Mouse (Mus musculus) heart, adult 9 months (tissue): ENCODE data around the gene Spop.

ENCODE experiments used
- DNase-seq, 2 experiments: peaks; one replicate each; pipeline ENCODE4 v3.0.0; 2022; ENCODE audit warnings: low spot score in 2 of 2

The Spop gene

DNA sequence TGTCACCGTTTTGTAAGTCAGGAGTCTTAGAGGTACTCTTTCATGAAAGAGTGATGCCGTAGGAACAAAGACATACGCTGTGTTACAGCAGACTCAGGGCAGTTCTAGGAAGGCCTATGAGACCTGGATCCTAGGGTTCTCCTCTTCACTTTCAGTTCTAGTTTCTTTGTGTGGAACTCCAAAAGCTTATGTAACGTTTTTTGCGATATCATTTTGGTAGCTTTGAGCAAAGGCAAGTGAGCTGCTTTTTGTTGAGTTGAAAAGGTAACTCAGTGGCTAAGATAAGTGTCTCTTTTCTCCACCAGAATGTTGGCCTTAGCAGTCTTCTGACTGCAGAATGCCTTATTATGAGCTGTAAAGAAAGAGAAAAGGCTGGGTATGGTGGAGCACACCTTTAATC, 3.5 kb downstream of the Spop start:
- no peak for DNase-seq

DNA sequence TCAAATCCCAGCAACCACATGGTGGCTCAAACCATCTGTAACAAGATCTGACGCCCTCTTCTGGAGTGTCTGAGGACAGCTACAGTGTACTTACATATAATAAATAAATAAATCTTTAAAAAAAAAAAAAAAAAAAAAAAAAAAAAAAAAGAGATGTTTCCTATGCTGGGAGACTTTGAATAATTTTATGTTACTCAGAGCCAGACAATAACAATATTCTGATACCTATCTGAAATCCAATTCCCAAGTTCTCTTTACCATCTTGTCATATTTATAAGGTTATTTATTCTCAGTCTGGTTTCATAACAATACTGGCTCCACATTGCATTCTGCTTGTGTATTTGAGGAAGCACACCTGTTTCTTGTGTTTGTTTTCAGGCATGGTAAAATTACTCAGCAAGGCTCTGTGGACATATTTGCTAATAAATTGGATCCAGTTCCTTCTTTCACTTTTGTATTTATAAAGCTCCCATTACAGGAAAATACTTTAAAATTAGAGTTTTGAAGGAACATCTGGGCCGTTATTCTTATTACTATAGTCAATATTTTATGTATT, 7.1 kb downstream of the Spop start:
- DNase-seq, result no peak

DNA sequence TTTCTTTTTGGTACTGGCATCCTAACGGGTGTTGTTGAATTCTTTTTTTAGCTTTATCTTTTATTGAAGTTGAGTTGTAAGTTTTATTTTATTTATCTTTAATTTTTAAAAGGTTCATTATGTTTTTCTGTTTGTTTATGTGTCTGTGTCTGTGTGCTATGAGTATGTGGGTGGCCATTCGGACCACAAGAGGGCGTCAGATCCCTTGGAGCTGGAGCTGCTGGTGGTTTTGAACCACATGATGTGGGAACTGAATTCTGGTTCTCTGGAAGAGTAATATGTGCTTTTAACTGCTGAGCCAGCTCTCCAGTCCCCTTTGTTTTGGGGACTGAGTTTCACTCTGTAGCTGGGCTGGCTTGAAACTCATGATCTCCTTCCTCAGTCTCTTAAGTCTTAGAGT, 9.6 kb downstream of the Spop start:
- DNase-seq, result no peak

DNA sequence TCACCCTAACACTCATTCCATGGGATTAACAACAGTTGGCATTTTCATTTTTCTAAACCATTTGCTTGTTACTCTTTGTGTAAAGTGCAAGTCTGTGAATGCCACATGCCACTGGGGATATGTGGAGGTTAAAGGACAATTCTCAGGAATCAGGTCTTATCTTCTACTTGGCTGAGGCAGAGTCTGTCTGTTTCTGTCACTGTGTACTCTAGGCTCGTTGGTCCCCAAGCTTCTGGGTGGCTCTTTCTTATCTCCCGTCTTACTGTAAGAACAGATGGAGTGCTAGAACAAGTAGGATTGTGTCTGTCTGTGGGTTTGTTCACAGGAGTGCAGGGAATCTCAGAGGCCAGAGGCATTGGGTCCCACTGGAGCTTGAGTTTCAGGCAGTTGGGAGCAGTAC, 17.5 kb downstream of the Spop start:
- no peak for DNase-seq

DNA sequence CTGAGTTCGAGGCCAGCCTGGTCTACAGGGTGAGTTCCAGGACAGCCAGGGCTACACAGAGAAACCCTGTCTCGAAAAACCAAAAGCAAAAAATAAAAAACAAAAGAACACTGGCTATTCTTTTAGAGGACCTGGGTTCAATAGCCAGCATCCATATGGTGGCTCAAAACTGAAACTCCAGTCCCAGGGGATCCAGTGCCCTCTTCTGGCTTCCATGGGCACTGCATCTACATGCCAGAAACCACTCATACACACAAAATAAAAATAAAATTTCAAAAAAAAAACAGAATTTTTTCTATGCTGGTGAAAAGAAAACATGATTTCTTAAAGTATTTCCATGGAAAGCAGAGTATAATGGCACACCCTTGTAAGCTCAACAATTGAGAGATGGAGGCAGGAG, 18.3 kb downstream of the Spop start:
- no peak for DNase-seq

DNA sequence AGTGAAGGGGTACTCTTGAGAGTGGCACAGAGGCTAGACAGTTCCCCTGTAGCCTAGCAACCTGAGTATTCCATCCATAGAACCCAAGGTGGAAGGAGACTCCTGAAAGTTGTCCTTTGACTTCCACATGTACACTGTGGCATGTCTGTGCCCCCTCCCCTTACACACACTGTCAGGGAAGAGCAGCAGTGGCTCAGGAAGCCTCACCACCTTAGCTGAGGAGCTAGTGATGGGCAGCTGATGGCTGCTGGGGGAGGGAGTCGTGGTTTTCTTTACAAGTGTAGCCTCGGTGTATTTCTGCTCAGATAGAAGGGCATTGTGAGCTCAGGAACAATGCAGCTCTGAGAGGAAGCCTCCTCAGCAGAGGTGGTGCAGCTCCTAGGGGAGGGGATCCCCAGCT, 31.5 kb downstream of the Spop start:
- no peak for DNase-seq

DNA sequence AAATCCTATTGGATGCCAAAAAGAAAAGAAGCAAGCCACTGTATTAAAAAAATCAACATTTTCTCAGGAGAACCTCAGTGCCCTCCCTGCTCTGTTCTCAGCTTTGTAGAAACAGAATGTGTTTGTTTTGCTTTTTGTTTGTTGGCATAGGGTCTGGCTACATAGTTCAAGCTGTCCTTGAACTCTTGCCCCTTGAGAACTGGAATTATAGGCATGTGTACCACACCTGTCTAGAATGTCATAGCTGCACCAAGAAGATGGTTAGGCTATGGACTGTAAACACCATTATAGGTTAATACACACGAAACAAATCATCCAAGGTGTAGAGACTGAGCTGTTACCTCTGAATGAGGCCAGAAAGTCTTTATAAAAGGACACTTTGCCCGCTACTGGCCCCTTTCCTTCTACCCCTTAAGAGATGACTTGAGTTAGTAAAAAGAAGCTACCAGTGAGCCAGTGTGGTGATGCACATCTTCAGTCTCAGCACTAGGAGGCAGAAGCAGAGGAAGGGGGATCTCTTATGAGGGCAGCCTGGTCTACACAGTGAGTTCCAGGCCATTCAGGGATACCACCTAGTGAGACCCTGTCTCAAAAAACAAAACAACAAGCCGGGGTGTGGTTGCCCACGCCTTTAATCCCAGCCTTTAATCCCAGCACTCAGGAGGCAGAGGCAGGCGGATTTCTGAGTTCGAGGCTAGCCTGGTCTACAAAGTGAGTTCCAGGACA, 32.9 kb downstream of the Spop start:
- no peak for DNase-seq

DNA sequence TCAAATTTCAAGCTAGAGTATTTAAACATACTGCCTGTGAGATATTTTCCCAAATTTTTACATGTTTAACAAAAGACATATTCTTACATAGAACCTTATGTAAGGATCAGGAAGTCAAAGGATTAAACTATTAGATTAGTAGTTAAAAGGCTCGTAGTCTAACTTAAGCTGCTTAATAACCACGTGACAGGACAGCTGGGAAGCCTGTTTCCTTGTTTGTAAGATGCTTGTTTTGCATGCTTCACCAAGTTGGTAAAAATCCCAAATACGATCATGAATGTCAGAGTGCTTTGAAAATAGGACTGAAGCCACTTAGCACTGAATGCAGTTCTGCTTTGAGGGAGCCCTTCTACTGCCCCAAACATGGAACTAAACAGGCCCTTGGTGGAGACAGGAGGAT, 34.5 kb downstream of the Spop start:
- no peak for DNase-seq

DNA sequence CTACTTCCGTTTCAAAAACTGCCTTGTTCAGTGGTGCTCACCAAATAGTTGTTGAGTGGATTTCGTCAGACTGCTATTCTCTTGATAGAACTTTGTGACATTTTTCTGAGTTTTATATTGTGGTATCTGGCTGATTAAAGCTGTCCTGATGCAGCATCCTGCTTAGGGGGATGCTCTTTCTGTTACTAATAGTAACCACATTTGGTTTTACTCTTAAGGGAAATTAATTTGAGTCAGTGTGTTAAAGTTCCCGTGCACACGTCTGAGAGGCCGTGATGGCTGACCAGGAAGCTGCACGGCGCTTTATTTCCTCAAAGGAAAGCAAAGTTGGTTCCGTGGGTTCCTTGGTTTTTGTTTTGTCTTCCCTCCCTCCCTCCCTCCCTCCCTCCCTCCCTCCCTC, 41.5 kb downstream of the Spop start:
- DNase-seq, result no peak

DNA sequence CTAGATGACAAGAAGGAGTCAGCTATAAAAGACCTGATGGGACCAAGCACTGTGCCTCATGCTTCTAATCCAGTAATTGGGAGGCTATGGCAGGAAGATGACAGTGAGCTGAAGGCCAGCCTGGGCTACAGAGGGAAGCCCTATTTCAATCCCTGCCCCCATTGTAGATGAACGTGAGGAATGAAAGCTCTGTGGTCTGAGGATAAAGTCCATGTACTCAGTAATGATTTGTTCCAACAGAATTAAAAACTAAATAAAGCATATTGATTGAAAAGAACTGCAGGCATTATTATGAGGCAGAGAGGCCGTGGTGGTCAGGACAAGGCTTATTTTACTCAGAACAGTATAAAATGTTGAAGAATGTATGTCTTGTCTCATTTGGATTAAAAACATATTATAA, 47.0 kb downstream of the Spop start:
- DNase-seq, result no peak

DNA sequence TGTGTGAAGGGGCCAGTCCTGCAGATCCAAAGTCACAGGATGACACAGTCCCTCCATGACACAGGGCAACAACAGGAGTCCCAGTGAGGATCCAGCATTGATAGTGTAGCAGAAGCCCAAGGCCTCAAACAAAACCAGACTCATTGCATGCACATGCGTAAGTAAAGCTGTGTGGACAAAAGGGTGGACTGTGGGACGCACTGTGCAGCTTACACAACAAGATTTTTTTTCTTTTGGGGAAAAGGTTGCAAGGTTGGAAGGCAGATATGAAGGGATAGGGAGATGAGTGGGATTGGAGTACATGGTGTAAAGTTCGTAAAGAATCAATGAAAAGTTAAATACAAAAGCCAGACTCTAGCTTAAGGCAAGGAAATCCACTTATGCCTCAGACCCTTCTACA, 48.3 kb downstream of the Spop start:
- DNase-seq, result no peak

DNA sequence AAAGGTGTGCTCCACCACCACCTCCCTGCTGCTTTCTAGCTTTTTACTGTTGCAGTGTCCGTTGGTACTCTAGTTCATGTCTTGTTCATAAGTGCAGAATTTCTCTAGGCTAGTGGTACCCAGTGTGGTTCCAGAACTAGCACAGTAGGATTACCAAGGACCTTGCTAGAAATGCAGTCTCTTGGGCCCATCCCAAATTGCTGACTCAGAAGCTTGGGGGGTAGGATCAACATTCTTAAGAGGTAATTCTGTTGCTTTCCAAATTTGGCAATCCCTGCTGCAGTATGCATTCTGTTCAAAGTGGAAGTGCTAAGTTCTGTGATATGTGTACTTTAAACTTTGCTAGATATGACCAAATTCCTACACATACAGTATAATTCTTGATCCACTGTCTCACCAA, 53.9 kb downstream of the Spop start:
- no peak for DNase-seq

DNA sequence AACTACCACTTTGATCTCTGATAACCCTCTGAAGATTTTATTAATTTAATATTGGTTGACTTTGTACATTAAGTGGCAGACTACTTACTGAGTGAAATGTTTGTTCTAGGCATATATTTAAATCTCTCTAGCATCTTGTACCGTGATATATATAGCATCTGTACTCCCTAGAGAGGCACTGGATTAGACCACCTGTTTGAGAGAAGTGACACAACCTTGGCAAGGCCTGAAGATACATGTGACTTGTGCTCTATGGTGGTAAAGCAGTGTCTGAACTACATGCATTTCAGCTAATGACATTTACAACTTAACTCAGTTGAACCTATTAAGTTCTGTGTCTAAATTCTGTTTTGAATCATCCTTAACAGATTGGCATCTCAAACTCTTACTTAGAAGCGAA, 59.1 kb downstream of the Spop start:
- no peak for DNase-seq

DNA sequence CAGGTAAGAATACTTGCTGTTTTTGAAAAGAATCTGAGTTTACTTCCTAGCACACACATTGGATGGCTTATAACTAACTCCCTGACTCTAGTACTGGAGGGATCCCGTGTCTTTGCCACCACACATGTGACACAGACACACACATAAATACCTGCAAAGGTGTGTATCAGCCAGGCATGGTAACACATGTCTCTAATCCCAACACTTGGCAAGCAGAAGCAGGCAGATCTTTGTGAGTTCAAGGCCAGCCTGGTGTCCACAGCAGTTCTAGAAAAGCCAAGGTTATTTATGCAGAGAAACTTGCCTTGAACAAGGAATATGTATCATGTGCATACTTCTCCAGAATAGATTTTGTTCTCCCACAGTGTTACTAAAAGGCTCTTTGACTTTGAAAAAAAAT, 59.6 kb downstream of the Spop start:
- DNase-seq, result no peak

DNA sequence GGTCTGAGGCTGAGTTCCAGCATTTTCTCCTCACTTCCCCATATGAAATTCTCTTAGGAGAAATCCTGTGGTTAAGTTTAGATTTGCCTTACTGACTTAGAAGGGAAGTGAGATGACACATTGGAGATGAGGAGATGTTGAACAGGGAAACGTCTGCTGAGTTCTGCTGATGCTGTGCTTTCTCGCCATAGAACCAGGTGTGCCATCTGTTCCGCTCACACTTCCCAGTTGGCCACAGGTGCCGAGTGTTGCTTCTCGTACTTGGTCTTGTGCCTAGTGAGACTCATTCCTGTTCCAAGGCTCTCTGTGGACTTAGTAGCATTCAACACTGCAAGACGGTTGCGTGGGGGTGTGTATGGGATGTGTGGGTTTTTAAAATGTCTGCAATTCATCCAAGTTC, 62.4 kb downstream of the Spop start:
- no peak for DNase-seq

DNA sequence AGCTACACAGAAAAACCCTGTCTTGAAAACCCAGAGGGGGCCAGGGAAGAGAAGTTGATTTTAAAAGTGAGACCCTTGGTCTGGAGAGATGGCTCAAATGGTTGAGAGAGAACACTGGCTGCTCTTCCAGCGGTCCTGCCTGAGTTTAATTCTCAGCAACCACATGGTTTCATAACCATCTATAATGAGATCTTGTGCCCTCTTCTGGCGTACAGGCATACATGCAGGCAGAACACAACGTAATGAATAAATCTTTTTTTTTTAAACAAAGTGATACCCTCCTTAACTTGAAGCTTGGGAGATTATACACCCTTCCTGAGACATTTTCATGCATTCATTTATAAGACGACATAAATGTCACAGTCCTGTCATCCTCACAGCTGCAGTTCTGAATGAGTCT, 65.6 kb downstream of the Spop start:
- no peak for DNase-seq

DNA sequence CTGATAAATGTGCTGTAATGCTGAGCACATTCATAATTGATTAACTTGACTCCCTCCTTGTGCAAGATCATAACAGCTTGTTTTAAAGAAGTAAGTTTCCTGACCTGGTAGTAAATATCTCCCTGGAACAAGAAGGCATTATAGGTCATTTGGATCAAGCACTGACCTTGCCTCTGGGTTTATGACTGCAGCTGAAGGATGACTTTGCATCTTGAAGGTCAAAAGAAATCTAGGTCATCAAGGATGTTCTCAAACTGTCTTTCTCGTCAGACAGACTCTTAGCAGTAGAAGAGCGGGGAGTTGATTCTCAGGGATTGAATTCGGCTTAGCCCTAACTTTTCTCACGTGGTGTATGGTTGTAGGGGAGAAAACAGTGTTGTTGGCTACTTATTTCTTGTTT, 66.8 kb downstream of the Spop start:
- no peak for DNase-seq

DNA sequence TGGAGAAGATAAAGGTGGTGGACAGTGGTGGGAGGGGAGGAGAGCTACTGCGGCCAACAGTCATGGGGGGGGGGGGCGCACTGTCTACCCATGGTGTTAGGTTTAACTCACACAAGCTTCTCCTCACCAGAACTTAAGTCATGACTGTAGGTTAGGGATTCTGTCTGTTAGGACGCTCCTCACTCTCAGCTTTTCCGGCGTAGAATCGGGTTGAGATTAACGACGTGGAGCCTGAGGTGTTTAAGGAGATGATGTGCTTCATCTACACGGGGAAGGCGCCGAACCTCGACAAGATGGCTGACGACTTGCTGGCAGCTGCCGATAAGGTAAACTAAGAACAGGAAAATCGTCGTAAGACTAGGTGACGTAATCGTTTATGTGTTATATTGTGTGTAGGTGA, 71.8 kb downstream of the Spop start:
- DNase-seq, result no peak

DNA sequence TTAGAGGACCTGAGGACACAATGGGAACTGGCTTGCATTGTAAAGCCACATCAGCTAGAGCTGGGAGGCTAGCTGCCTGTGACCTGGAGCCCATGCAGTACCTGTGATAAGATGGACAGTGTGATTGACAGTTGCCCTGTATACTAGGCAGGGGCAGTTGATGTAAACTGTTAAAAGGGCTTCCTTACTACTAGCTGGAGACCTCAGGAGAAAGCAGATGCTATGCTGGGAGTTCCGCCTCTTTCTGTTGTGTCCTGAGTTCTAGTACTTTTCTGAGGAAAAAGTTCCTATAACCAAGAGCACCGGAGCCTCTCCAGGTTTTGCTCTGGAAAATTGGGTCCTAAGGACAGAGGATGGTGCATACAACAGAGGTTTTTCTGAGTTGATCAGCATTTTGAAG, 73.4 kb downstream of the Spop start:
- no peak for DNase-seq

DNA sequence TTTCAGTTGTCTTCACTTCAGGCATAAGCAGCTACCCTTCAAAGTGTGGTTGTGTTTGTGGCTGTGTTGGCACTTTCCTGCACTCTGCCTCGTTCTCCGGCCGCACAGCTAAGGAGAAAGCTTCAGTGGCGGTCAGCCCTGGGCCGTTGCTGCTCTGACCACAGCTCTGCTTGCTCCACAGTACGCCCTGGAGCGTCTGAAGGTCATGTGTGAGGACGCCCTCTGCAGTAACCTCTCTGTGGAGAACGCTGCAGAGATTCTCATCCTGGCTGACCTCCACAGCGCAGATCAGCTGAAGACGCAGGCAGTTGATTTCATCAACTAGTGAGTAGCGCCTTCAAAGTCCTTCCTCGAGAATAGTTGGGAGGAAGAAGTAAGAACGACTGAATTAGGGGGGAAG, 76.2 kb downstream of the Spop start:
- DNase-seq, result no peak

DNA sequence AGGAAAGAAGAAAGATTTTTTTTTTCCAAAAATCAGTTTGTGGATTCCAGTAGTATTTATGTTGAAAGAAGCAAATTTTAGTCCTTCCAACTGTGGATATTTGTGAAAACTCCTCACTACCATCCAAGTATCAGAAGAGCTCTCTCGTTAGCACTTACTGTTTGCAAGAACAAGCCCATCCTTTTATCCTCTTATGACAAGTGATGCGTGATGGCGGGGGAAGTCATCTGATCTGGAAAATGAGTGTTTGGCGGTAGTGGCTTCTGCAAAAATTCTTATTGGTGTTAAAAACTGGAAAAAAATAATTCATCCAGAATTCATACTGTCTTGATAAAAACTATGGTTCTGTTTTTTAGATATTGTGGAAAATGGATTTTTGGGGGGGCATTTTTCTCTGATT, 78.4 kb downstream of the Spop start:
- DNase-seq, result no peak

DNA sequence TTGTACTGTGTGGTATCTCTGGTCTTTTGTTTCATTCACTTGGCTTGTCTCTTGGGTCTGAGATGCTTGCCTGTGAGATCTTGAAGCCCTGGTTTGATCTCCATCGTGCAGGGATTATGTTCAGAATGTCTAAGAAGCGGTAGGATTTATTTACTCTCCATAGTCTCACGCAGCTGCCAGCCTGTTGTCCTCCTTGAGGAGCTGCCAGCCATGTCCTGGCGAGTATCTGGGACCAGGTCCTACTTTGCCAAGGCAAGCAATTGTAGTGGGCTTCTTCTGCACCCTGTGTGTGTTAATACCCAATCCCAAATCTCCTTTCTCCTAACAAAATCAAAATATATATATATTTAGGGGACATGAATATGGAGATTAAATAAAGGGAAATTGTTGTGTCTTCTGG, 79.1 kb downstream of the Spop start:
- no peak for DNase-seq

DNA sequence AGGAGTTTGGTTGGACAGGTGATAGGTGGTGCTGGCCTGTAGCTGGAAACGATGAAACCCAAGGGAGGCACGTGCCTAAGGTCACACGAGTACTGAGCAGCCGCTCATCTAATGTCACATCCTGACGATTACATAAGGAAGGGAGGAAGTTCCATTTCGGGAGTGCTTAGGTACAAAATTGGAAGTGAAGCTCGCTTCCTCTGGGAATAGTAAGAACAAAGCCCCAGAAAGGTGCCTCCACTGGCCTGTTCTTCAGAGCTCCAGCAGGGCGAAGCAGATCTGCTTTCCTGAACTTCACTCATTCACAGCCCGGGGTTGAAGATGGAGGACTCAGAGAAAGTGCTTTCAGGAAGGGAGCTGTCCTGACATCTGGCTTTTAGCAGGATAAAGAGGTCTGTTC, 80.1 kb downstream of the Spop start:
- no peak for DNase-seq

DNA sequence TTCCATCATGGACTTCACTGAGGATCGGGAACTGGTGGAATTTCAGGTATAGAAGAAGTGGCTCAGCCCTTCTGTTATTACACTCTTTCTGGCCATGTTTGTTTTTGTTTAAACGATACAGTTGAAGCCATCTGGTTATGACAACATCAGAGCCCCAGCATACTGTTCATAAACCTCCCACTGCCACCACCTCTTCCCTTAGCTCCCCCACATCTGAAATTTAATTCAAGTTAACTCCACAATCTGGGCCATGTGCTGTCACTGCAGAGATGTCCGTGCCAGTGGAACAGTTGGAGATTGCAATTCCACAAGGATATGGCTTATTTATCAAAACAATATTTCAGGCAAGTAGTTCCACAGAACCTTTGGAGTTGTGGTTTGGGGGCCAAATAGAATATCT, 80.5 kb downstream of the Spop start:
- no peak for DNase-seq
